Mouse (Mus musculus) liver, adult 10 weeks (tissue): ENCODE data around the gene Prkd3. TPM values are rescaled to one million over a fixed set of nuclear protein-coding genes. Genes with fewer than 3 reads are reported as not detected.

Experiments
- polyA plus RNA-seq: library from polyadenylated mRNA; stranded (reverse); fragments of 350-450 nt; fragmentation: Illumina TruSeq; extraction: RNeasy Lipid Tissue Mini Kit (QIAGEN cat#74804); gene quantifications from one replicate; pipeline ENCODE4 v1.2.3, GENCODE M21; 2014; ENCODE audit warnings: low read depth, low replicate concordance

The Prkd3 gene
- polyA plus RNA-seq, result 268 TPM

DNA sequence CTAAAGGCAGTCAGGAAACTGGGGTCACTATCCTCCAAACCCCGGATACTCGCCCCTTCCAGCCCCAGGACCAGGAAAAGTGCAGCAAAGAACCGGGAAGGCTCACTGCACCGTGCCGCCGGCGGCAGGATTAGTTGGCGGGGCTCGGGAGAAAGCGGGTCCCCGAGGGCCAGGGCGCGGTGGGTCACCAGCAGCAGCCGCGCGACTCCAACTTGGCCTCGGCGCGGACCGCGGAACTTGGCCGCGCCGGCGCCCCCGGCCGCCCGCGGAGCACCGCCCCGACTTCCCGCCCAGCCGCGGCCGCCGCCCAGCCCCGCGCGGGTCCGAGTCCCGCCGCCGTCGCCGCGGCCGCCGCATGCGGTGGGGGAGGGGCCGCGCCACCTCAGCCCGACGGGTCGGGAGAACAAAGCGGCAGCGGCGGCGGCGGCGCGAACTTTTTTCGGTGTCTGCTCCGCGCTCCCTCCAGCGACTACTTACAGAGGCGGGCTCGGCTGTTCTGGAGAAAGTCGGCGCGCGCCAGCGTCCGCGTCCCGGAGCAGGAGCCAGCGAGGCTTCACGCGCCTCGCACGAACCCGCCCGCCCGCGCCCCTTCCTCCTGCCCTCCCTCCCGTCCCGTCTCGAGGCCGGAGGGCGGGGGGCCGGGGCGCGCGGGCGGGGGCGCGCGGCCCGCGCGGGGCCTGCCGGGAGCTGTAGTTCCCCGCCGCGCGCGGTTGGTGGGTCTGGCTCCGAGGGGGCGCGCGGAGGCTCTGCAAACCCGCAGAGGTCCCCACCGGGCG lies at the start of gene Prkd3:
TSS of gene Prkd3 (minus strand) at position 609 of the 776 bp plus-strand sequence.

DNA sequence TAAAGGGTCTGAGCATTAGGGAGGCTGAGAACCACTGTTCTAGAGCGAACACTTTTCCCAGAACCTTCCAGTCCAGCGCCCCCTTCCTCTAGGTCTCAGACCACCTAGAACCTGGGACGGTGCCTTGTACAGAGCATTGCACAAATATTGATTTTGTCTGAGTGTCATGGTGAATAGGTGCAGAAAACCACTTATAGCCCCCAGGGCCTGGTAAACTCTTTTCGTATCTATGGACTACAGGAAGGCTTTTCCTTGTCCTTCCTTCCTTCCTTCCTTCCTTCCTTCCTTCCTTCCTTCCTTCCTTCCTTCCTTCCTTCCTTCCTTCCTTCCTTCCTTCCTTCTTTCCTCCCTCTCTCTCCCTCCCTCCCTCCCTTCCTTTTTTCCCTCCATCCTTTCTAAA lies 31.0 kb upstream of the Prkd3 start, which contains the start of gene Qpct:
TSS of gene Qpct (plus strand) at position 301 of the 400 bp plus-strand sequence.

DNA sequence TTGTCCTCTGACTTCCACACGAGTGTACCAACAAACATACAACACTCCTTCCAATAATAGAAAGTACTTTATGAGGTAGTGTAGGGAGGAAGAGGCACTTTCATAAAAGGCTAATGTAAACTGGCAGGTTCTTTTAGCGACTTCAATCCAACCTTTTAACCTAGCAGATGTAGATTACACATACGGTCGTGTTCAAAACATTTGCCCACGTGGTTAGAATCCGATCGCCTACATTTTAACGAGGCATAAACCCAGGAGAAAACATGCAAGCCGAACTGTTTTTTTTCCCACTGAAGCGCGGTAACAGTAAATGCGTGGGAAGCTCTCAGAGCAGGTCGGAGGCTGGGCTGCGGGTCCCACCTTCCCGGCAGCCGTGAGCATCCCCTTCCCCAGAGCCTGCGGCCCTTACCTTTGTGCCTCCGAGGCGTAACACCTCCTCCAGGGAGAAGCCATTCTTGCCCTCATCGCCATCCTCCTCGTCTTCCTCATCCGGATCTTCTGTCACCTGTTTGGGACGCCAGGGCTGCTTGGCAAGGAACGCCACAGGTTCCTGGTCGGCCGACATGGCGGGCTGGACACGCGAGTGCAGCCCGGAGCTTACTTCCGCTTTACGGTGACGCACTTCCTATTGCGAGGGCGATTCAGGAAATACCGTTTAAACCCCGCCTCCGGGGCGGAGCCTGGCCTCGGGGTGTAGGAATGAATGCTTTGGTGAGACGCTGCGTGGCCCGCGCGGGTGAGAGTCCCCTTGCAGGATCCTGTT lies 84.0 kb downstream of the Prkd3 start, which contains the start of the genes Cebpz and Ndufaf7:
TSS of gene Cebpz (minus strand) at position 601 of the 763 bp plus-strand sequence.
TSS of gene Ndufaf7 (plus strand) at position 671 of the 763 bp plus-strand sequence.

DNA sequence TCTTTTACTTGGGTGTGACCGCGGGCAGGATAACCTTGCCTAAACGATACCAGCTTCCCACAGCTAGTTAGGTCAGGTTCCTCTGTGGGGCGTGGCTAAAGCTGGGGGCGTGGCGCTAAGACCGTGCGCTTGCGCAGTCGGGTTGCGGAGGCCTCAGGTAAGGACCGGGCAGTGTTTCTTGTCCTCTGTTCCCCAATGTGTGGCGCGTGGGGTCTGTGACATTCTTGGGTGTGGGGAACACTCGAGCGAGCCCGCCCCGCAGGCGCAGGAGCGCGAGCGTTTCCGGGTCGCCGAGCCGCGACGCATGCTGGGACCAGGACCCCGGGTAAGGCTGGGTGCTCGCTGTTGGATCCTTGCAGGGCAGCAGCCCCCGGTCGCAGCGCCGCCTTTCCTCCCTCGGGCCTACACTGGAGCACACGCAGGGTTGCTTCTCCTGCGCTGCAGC lies 104.2 kb downstream of the Prkd3 start, which contains the start of gene Cebpzos:
TSS of gene Cebpzos (plus strand) at position 132 of the 445 bp plus-strand sequence.

DNA sequence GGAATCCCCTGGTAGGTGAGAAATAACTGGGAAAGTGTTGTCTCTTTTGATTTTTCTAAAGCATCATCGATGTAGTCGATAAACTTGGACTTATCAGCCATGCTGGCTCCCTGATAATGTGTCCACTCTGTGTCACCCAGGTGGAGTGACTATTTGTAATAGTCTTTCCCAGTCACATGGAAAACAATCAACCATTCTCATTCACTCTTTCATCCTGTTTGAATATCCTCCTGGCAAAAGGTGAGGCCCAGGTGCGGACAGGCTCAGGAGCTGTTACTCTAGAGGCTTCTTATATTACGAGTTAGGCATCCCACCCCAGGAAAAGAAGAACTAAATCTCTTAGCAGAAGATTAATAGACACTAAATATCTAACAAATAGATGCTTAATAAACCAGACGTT lies 113.7 kb downstream of the Prkd3 start, which contains the start of gene Sult6b1:
TSS of gene Sult6b1 (minus strand) at position 101 of the 400 bp plus-strand sequence.

Other genes starting within 250 kb of the Prkd3 start
- 6.5 TPM for gene Heatr5b, start 185.5 kb downstream of the Prkd3 start, polyA plus RNA-seq
- 16.3 TPM for gene Gpatch11, start 185.2 kb downstream of the Prkd3 start, polyA plus RNA-seq
- 20.4 TPM for gene Eif2ak2, start 138.2 kb downstream of the Prkd3 start, polyA plus RNA-seq
- not detected for gene Sult6b1, start 113.8 kb downstream of the Prkd3 start, polyA plus RNA-seq
- 45.1 TPM for gene Cebpzos, start 104.3 kb downstream of the Prkd3 start, polyA plus RNA-seq
- gene Cebpz, start 83.8 kb downstream of the Prkd3 start, polyA plus RNA-seq, result 33.6 TPM
- gene Ndufaf7, start 83.7 kb downstream of the Prkd3 start, polyA plus RNA-seq, result 25.4 TPM
- gene Qpct, start 31.1 kb upstream of the Prkd3 start, polyA plus RNA-seq, result 46.5 TPM